25 mouse cellular contexts compared by ENCODE assay signal in the genomic region with DNA sequence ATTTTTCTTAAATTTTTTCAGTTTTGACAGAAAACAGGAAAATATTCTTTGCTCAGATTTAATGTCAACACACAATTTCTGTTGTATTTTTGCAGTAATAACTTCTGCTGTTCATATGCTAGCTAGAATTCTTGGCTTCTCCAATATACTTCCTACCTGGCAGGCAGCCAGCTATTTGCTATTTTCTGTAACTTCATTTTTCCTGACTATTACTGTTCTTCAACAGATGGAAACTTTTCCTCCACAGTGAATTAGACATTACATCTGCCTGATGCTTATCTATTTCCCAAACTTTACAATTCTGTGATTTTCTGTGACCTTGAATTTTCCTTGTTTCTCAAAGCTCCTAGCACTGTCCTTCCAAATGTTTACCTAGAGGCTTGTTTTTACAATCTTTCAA. TPM values are rescaled to one million over a fixed set of nuclear protein-coding genes. Genes with fewer than 3 reads are reported as not detected.
DNase-seq lines count a peak whose midpoint lies in the region; ATAC-seq lines count a peak whose summit lies in the region.
"Had no signal": no experiment of that assay in that cellular context is flagged by ENCODE, and none has a peak within 500 bp of the region (broad histone marks: within the 10 kb centered on the region; RNA-seq: fewer than 3 reads in every experiment).

No protein-coding gene starts in this region.

- no peak overlapping the region for H3K4me3 ChIP-seq in lung, embryonic 16.5 days (ENCODE audit: low read length)
- H3K4me3 ChIP-seq: embryonic facial prominence, embryonic 10.5 days; embryonic facial prominence, embryonic 12.5 days; forebrain, embryonic 13.5 days; forebrain, embryonic 15.5 days had no signal

- peak; percentile 54 for ATAC-seq in lung, embryonic 16.5 days (ENCODE audit: low read depth)
- ATAC-seq: forebrain, embryonic 13.5 days; forebrain, embryonic 15.5 days had no signal

- no peaks in the 10 kb centered on the region for H3K4me1 ChIP-seq in lung, embryonic 16.5 days (replicated peaks; ENCODE audit: control insufficient read depth, insufficient read depth, low read length)
- H3K4me1 ChIP-seq: embryonic facial prominence, embryonic 10.5 days; embryonic facial prominence, embryonic 12.5 days; forebrain, embryonic 13.5 days; forebrain, embryonic 15.5 days had no signal

- H3K4me2 ChIP-seq in lung, embryonic 16.5 days (ENCODE audit: low read depth, low read length): no peak overlapping the region
- H3K4me2 ChIP-seq: embryonic facial prominence, embryonic 12.5 days; forebrain, embryonic 13.5 days; forebrain, embryonic 15.5 days had no signal

- H3K9me3 ChIP-seq in lung, embryonic 16.5 days (ENCODE audit: control insufficient read depth, low read length): no peaks in the 10 kb centered on the region

- H3K9ac ChIP-seq in lung, embryonic 16.5 days (ENCODE audit: low read length): no peak overlapping the region
- H3K9ac ChIP-seq: embryonic facial prominence, embryonic 12.5 days; forebrain, embryonic 13.5 days; forebrain, embryonic 15.5 days had no signal

- DNase-seq in left cerebral cortex, adult 18-20 months (ENCODE audit: low spot score in 2 of 2): peak; percentile 1 to 10
- no peak for DNase-seq in left cerebral cortex, adult 11 months (ENCODE audit: low spot score)
- DNase-seq in lung, adult 18-20 months: no peak
- peak; percentile 5 for DNase-seq in right cerebral cortex, adult 18-20 months
- DNase-seq in right cerebral cortex, postnatal 14 days: no peak
- DNase-seq in retina, postnatal 1 day: no peak
- DNase-seq: adrenal gland, adult 2 months; adrenal gland, postnatal 10 days; adrenal gland, postnatal 25 days; cerebellum, adult 11-12 months; cerebellum, adult 2 months; cerebellum, adult 9-10 months; cerebellum, postnatal 25 days had no signal

- no peaks in the 10 kb centered on the region for H3K27me3 ChIP-seq in lung, embryonic 16.5 days (ENCODE audit: control insufficient read depth, insufficient read depth, low read depth, low read length)
- H3K27me3 ChIP-seq: embryonic facial prominence, embryonic 12.5 days; forebrain, embryonic 13.5 days; forebrain, embryonic 15.5 days had no signal

- no peaks in the 10 kb centered on the region for H3K36me3 ChIP-seq in lung, embryonic 16.5 days (ENCODE audit: control insufficient read depth, insufficient read depth, low read length)
- H3K36me3 ChIP-seq: embryonic facial prominence, embryonic 10.5 days; embryonic facial prominence, embryonic 12.5 days; forebrain, embryonic 15.5 days had no signal

- H3K27ac ChIP-seq in lung, embryonic 16.5 days (ENCODE audit: low read length): no peak overlapping the region
- H3K27ac ChIP-seq: embryonic facial prominence, embryonic 10.5 days; embryonic facial prominence, embryonic 12.5 days; forebrain, embryonic 13.5 days; forebrain, embryonic 15.5 days had no signal

RNA-seq across cellular contexts. Expression of a gene that starts 0.6 kb away (rescaled TPM):
- total RNA-seq in left cerebral cortex, adult 18-20 months (2021): not detected
- not detected in 2 replicates for polyA plus RNA-seq in lung, embryonic 16.5 days (2015; fragmentation: Nextera tagmentation; extraction: Ambion mirVana)
- total RNA-seq: adrenal gland, adult 2 months; adrenal gland, postnatal 25 days; adrenal gland, postnatal 4 days; ES-E14; MEL had no signal
- polyA plus RNA-seq: adrenal gland, adult 2 months; C2C12; cerebellum, adult 2 months; embryonic facial prominence, embryonic 10.5 days; embryonic facial prominence, embryonic 12.5 days; forebrain, embryonic 11.5 days; forebrain, embryonic 13.5 days; forebrain, embryonic 15.5 days had no signal

RNA-seq across cellular contexts. Expression of a gene that starts 42.2 kb away (rescaled TPM):
- total RNA-seq in left cerebral cortex, adult 18-20 months (2021): not detected
- polyA plus RNA-seq in lung, embryonic 16.5 days (2015; fragmentation: Nextera tagmentation; extraction: Ambion mirVana): not detected in 2 replicates
- total RNA-seq: adrenal gland, adult 2 months; adrenal gland, postnatal 10 days; adrenal gland, postnatal 25 days; adrenal gland, postnatal 4 days; ES-E14; MEL had no signal
- polyA plus RNA-seq: adrenal gland, adult 2 months; C2C12; cerebellum, adult 2 months; cortical plate, adult 2 months; embryonic facial prominence, embryonic 10.5 days; embryonic facial prominence, embryonic 12.5 days; embryonic facial prominence, embryonic 14.5 days; forebrain, embryonic 11.5 days; forebrain, embryonic 13.5 days; forebrain, embryonic 15.5 days had no signal

Comparison
In these comparisons a context has a peak if more than half of its experiments do, and no peak if none do; other contexts are left out.
1. DNase-seq: peak in left cerebral cortex, adult 18-20 months (2 of 2) and right cerebral cortex, adult 18-20 months (single experiment); none in left cerebral cortex, adult 11 months (single experiment), lung, adult 18-20 months (0 of 2), right cerebral cortex, postnatal 14 days (single experiment) and retina, postnatal 1 day (single experiment).